In genomic region chr17:71185368-71185767, GRCm38 (mm10) we compare ENCODE assay signal across 8 mouse cellular contexts. TPM values are rescaled to one million over a fixed set of nuclear protein-coding genes. Genes with fewer than 3 reads are reported as not detected.
DNase-seq lines count a peak whose midpoint lies in the region; ATAC-seq and TF ChIP-seq lines count a peak whose summit lies in the region.

No protein-coding gene starts in this region.

- intact Hi-C loops in heart, adult 2 months (cut with DNase I): no loop called here

- ATAC-seq in hindbrain, embryonic 16.5 days: no peak

- peaks cover 38% of the 10 kb centered on the region for H3K4me1 ChIP-seq in heart, embryonic 10.5 days
- peaks cover 12% of the 10 kb centered on the region for H3K4me1 ChIP-seq in heart, adult 2 months (ENCODE audit: control insufficient read depth, insufficient read depth, low read length)
- no peaks in the 10 kb centered on the region; the same call in 1 of the 2 replicates for H3K4me1 ChIP-seq in bone marrow, adult 2 months (ENCODE audit: control insufficient read depth, insufficient read depth, low read length)
- peaks cover 17% of the 10 kb centered on the region for H3K4me1 ChIP-seq in hindbrain, embryonic 16.5 days (ENCODE audit: control insufficient read depth, insufficient read depth, low read depth, low read length)
- peaks cover 27% of the 10 kb centered on the region for H3K4me1 ChIP-seq in midbrain, embryonic 10.5 days

- DNase-seq in heart, embryonic 10.5 days (ENCODE audit: low spot score): no peak
- DNase-seq in heart, adult 2 months: no peak
- DNase-seq in midbrain, embryonic 10.5 days (ENCODE audit: low spot score): no peak
- DNase-seq in ovary, adult 18-20 months (ENCODE audit: low spot score): no peak
- DNase-seq in right cerebral cortex, postnatal 25 days: no peak
- DNase-seq in embryo, embryonic 10.5 days (ENCODE audit: low spot score): no peak

- H3K4me3 ChIP-seq in heart, embryonic 10.5 days: peak overlapping the region; percentile 95
- no peak overlapping the region for H3K4me3 ChIP-seq in heart, adult 2 months
- H3K4me3 ChIP-seq in bone marrow, adult 2 months (replicated peaks; ENCODE audit: control insufficient read depth, low read depth, low read length): peak overlapping the region; percentile 47
- H3K4me3 ChIP-seq in hindbrain, embryonic 16.5 days (ENCODE audit: low read length): peak overlapping the region; percentile 81
- H3K4me3 ChIP-seq in midbrain, embryonic 10.5 days: peak overlapping the region; percentile 87

- H3K9ac ChIP-seq in heart, adult 2 months (ENCODE audit: low read depth, low read length): no peak overlapping the region
- H3K9ac ChIP-seq in hindbrain, embryonic 16.5 days (ENCODE audit: low read depth, low read length): no peak overlapping the region

- H3K27me3 ChIP-seq in heart, embryonic 10.5 days (ENCODE audit: insufficient read depth, poor library complexity, severe bottlenecking): no peaks in the 10 kb centered on the region
- H3K27me3 ChIP-seq in heart, adult 2 months (ENCODE audit: control insufficient read depth, insufficient read depth, low read length): no peaks in the 10 kb centered on the region
- H3K27me3 ChIP-seq in hindbrain, embryonic 16.5 days (replicated peaks; ENCODE audit: control insufficient read depth, insufficient read depth, low read length): no peaks in the 10 kb centered on the region
- peaks cover 21% of the 10 kb centered on the region for H3K27me3 ChIP-seq in midbrain, embryonic 10.5 days (ENCODE audit: low read depth, poor library complexity, severe bottlenecking)

- TF ChIP-seq EP300 in heart, adult 2 months (IDR thresholded peaks at IDR 0.05; ENCODE audit: insufficient read depth, low read depth, low read length): no peak

- no peaks in the 10 kb centered on the region for H3K36me3 ChIP-seq in heart, embryonic 10.5 days
- peaks cover 3% of the 10 kb centered on the region for H3K36me3 ChIP-seq in heart, adult 2 months (ENCODE audit: control insufficient read depth, insufficient read depth, low read length)
- H3K36me3 ChIP-seq in hindbrain, embryonic 16.5 days (ENCODE audit: control insufficient read depth, insufficient read depth, low read length): no peaks in the 10 kb centered on the region
- no peaks in the 10 kb centered on the region for H3K36me3 ChIP-seq in midbrain, embryonic 10.5 days

- WGBS in heart, embryonic 10.5 days: 73% methylated on average over 1 of the region's 1 CpGs
- 81% methylated on average over 1 of the region's 1 CpGs for WGBS in heart, adult 2 months
- WGBS in bone marrow, adult 2 months: 63% methylated on average over 1 of the region's 1 CpGs
- WGBS in hindbrain, embryonic 16.5 days: 68% methylated on average over 1 of the region's 1 CpGs
- 62% methylated on average over 1 of the region's 1 CpGs for WGBS in midbrain, embryonic 10.5 days

- no peak overlapping the region for H3K27ac ChIP-seq in heart, embryonic 10.5 days
- no peak overlapping the region for H3K27ac ChIP-seq in heart, adult 2 months
- no peak overlapping the region for H3K27ac ChIP-seq in bone marrow, adult 2 months (ENCODE audit: control insufficient read depth, insufficient read depth, low read depth, low read length, poor library complexity)
- no peak overlapping the region for H3K27ac ChIP-seq in hindbrain, embryonic 16.5 days (ENCODE audit: low read depth, low read length)
- no peak overlapping the region for H3K27ac ChIP-seq in midbrain, embryonic 10.5 days (replicated peaks)

- H3K9me3 ChIP-seq in heart, embryonic 10.5 days: no peaks in the 10 kb centered on the region
- no peaks in the 10 kb centered on the region for H3K9me3 ChIP-seq in hindbrain, embryonic 16.5 days (ENCODE audit: control insufficient read depth, low read length)
- no peaks in the 10 kb centered on the region for H3K9me3 ChIP-seq in midbrain, embryonic 10.5 days (replicated peaks)

- no peaks in the 10 kb centered on the region; the same call in 1 of the 2 replicates for H3K79me2 ChIP-seq in heart, adult 2 months (replicated peaks; ENCODE audit: control insufficient read depth, insufficient read depth, low read length)

- H3K4me2 ChIP-seq in hindbrain, embryonic 16.5 days (ENCODE audit: low read length): peak overlapping the region; percentile 86

- no peak for TF ChIP-seq POLR2A in heart, adult 2 months (IDR thresholded peaks at IDR 0.05; ENCODE audit: insufficient read depth, low read depth, low read length)
- no peak for TF ChIP-seq POLR2A in bone marrow, adult 2 months (IDR thresholded peaks at IDR 0.05; ENCODE audit: borderline replicate concordance, control insufficient read depth, low read depth, low read length)

- TF ChIP-seq CTCF in heart, adult 2 months (IDR thresholded peaks at IDR 0.05): no peak
- TF ChIP-seq CTCF in bone marrow, adult 2 months (IDR thresholded peaks at IDR 0.05; ENCODE audit: control insufficient read depth, insufficient read depth, low read length): no peak

RNA-seq across cellular contexts. Expression of gene Lpin2, which starts 3.0 kb away (rescaled TPM):
- 20.9 and 24.2 TPM in 2 replicates for polyA plus RNA-seq in heart, embryonic 10.5 days (2016; fragmentation: Nextera tagmentation; extraction: Ambion mirVana)
- total RNA-seq in heart, adult 2 months (2021): 10 to 100 TPM in 1 of 2 experiments, 1 to 10 TPM in 1; 6.0 to 13.1 TPM
- 3.4 and 4.7 TPM in 2 replicates for polyA plus RNA-seq in heart, adult 2 months (2012; rRNA removed)
- 38.3 and 70.4 TPM in 2 replicates for polyA plus RNA-seq in bone marrow, adult 2 months (2011; ENCODE audit: insufficient read depth, insufficient read length, low replicate concordance, missing spikeins)
- polyA plus RNA-seq in hindbrain, embryonic 16.5 days (2015; fragmentation: Nextera tagmentation; extraction: Ambion mirVana): 42.5 and 47.6 TPM in 2 replicates
- polyA plus RNA-seq in midbrain, embryonic 10.5 days (2016; fragmentation: Nextera tagmentation; extraction: Ambion mirVana): 34.5 and 37.3 TPM in 2 replicates
